Mouse (Mus musculus) cerebellum, postnatal 14 days (tissue): ENCODE measurements around the gene Gm10719.
"Not testable (repeated sequence)": the region's sequence is repeated elsewhere in the genome, so short reads cannot be mapped to it uniquely, and the experiment has no call there.

Experiments
- DNase-seq, 2 experiments: peaks; one replicate each; pipeline ENCODE4 v3.0.0; 2021; ENCODE audit warnings: mixed read lengths in 2 of 2

Gene Gm10719

DNA sequence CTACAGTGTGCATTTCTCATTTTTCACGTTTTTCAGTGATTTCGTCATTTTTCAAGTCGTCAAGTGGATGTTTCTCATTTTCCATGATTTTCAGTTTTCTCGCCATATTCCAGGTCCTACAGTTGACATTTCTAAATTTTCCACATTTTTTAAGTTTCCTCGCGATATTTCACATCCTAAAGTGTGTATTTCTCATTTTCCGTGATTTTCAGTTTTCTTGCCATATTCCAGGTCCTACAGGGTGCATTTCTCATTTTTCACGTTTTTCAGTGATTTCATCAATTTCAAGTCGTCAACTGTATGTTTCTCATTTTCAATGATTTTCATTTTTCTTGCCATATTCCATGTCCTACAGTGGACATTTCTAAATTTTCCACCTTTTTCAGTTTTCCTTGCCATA lies at the start of gene Gm10719:
Gm10719 (plus strand) TSS at position 301 of the 400 bp plus-strand sequence.
- DNase-seq = not testable (repeated sequence)

DNA sequence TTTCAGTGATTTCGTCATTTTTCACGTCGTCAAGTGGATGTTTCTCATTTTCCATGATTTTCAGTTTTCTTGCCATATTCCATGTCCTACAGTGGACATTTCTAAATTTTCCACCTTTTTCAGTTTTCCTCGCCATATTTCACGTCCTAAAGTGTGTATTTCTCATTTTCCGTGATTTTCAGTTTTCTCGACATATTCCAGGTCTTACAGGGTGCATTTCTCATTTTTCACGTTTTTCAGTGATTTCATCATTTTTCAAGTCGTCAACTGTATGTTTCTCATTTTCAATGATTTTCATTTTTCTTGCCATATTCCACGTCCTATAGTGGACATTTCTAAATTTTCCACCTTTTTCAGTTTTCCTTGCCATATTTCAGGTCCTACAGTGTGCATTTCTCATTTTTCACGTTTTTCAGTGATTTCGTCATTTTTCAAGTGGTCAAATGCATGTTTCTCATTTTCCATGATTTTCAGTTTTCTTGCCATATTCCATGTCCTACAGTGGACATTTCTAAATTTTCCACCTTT lies 16.7 kb upstream of the Gm10719 start, which contains the start of gene Gm10722:
Gm10722 (plus strand) TSS at position 478 of the 528 bp plus-strand sequence.
- not testable (repeated sequence) for DNase-seq

DNA sequence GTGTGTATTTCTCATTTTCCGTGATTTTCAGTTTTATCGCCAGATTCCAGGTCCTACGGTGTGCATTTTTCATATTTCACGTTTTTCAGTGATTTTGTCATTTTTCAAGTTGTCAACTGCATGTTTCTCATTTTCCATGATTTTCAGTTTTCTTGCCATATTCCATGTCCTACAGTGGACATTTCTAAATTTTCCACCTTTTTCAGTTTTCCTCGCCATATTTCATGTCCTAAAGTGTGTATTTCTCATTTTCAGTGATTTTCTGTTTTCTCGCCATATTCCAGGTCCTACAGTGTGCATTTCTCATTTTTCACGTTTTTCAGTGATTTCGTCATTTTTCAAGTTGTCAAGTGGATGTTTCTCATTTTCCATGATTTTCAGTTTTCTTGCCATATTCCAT lies 16.2 kb upstream of the Gm10719 start:
- not testable (repeated sequence) for DNase-seq

DNA sequence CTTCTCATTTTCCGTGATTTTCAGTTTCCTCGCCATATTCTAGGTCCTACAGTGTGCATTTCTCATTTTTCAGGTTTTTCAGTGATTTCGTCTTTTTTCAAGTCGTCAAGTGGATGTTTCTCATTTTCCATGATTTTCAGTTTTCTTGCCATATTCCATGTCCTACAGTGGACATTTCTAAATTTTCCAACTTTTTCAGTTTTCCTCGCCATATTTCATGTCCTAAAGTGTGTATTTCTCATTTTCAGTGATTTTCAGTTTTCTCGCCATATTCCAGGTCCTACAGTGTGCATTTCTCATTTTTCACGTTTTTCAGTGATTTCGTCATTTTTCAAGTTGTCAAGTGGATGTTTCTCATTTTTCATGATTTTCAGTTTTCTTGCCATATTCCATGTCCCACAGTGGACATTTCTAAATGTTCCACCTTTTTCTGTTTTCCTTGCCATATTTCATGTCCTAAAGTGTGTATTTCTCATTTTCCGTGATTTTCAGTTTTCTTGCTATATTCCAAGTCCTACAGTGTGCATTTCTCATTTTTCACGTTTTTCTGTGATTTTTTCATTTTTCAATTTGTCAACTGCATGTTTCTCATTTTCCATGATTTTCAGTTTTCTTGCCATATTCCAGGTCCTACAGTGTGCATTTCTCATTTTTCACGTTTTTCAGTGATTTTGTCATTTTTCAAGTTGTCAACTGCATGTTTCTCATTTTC lies 15.1 kb upstream of the Gm10719 start:
- DNase-seq = peak; percentile 85 to 99

DNA sequence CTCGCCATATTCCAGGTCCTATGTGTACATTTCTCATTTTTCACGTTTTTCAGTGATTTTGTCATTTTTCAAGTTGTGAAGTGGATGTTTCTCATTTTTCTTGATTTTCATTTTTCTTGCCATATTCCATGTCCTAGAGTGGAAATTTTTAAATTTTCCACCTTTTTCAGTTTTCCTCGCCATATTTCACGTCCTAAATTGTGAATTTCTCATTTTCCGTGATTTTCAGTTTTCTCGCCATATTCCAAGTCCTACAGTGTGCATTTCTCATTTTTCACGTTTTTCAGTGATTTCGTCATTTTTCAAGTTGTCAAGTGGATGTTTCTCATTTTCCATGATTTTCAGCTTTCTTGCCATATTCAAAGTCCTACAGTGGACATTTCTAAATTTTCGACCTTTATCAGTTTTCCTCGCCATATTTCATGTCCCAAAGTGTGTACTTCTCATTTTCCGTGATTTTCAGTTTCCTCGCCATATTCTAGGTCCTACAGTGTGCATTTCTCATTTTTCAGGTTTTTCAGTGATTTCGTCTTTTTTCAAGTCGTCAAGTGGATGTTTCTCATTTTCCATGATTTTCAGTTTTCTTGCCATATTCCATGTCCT lies 14.3 kb upstream of the Gm10719 start, which contains the start of gene Gm11168:
Gm11168 (plus strand) TSS at position 553 of the 603 bp plus-strand sequence.
- peak in 1 of 2 experiments; percentile 3 for DNase-seq

DNA sequence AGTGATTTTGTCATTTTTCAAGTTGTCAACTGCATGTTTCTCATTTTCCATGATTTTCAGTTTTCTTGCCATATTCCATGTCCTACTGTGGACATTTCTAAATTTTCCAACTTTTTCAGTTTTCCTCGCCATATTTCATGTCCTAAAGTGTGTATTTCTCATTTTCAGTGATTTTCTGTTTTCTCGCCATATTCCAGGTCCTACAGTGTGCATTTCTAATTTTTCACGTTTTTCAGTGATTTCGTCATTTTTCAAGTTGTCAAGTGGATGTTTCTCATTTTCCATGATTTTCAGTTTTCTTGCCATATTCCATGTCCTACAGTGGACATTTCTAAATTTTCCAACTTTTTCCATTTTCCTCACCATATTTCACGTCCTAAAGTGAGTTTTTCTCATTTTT lies 11.0 kb upstream of the Gm10719 start:
- not testable (repeated sequence) for DNase-seq

DNA sequence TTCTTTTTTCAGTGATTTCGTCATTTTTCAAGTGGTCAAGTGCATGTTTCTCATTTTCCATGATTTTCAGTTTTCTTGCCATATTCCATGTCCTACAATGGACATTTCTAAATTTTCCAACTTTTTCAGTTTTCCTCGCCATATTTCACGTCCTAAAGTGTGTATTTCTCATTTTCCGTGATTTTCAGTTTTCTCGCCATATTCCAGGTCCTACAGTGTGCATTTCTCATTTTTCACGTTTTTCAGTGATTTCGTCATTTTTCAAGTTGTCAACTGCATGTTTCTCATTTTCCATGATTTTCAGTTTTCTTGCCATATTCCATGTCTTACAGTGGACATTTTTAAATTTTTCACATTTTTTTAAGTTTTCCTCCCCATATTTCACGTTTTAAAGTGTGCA lies 10.6 kb upstream of the Gm10719 start:
- not testable (repeated sequence) for DNase-seq

DNA sequence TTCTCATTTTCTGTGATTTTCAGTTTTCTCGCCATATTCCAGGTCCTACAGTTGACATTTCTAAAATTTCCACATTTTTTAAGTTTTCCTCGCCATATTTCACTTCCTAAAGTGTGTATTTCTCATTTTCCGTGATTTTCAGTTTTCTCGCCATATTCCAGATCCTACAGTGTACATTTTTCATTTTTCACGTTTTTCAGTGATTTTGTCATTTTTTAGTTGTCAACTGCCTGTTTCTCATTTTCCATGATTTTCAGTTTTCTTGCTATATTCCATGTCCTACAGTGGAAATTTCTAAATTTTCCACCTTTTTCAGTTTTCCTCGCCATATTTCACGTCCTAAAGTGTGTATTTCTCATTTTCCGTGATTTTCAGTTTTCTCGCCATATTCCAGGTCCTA lies 9.9 kb upstream of the Gm10719 start:
- peak in 1 of 2 experiments; percentile 4 for DNase-seq

DNA sequence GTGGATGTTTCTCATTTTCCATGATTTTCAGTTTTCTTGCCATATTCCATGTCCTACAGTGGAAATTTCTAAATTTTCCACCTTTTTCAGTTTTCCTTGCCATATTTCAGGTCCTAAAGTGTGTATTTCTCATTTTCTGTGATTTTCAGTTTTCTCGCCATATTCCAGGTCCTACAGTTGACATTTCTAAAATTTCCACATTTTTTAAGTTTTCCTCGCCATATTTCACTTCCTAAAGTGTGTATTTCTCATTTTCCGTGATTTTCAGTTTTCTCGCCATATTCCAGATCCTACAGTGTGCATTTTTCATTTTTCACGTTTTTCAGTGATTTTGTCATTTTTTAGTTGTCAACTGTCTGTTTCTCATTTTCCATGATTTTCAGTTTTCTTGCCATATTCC lies 7.9 kb upstream of the Gm10719 start:
- DNase-seq = not testable (repeated sequence)

DNA sequence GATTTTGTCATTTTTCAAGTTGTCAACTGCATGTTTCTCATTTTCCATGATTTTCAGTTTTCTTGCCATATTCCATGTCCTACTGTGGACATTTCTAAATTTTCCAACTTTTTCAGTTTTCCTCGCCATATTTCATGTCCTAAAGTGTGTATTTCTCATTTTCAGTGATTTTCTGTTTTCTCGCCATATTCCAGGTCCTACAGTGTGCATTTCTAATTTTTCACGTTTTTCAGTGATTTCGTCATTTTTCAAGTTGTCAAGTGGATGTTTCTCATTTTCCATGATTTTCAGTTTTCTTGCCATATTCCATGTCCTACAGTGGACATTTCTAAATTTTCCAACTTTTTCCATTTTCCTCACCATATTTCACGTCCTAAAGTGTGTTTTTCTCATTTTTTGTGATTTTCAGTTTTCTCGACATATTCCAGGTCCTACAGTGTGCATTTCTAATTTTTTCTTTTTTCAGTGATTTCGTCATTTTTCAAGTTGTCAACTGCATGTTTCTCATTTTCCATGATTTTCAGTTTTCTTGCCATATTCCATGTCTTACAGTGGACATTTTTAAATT lies 5.1 kb upstream of the Gm10719 start:
- not testable (repeated sequence) for DNase-seq

DNA sequence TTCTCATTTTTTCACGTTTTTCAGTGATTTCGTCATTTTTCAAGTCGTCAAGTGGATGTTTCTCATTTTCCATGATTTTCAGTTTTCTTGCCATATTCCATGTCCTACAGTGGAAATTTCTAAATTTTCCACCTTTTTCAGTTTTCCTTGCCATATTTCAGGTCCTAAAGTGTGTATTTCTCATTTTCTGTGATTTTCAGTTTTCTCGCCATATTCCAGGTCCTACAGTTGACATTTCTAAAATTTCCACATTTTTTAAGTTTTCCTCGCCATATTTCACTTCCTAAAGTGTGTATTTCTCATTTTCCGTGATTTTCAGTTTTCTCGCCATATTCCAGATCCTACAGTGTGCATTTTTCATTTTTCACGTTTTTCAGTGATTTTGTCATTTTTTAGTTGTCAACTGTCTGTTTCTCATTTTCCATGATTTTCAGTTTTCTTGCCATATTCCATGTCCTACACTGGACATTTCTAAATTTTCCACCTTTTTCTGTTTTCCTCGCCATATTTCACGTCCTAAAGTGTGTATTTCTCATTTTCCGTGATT lies 4.4 kb upstream of the Gm10719 start, which contains the start of gene Gm10721:
Gm10721 (plus strand) TSS at position 408 of the 547 bp plus-strand sequence.
- DNase-seq = not testable (repeated sequence)

DNA sequence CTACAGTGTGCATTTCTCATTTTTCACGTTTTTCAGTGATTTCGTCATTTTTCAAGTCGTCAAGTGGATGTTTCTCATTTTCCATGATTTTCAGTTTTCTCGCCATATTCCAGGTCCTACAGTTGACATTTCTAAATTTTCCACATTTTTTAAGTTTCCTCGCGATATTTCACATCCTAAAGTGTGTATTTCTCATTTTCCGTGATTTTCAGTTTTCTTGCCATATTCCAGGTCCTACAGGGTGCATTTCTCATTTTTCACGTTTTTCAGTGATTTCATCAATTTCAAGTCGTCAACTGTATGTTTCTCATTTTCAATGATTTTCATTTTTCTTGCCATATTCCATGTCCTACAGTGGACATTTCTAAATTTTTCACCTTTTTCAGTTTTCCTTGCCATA lies 1.9 kb upstream of the Gm10719 start, which contains the start of gene Gm10720:
Gm10720 (plus strand) TSS at position 301 of the 400 bp plus-strand sequence.
- DNase-seq = not testable (repeated sequence)

DNA sequence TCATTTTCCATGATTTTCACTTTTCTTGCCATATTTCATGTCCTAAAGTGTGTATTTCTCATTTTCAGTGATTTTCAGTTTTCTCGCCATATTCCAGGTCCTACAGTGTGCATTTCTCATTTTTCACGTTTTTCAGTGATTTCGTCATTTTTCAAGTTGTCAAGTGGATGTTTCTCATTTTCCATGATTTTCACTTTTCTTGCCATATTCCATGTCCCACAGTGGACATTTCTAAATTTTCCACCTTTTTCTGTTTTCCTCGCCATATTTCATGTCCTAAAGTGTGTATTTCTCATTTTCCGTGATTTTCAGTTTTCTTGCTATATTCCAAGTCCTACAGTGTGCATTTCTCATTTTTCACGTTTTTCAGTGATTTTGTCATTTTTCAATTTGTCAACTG lies 1.3 kb upstream of the Gm10719 start:
- peak in 1 of 2 experiments; percentile 2 for DNase-seq

DNA sequence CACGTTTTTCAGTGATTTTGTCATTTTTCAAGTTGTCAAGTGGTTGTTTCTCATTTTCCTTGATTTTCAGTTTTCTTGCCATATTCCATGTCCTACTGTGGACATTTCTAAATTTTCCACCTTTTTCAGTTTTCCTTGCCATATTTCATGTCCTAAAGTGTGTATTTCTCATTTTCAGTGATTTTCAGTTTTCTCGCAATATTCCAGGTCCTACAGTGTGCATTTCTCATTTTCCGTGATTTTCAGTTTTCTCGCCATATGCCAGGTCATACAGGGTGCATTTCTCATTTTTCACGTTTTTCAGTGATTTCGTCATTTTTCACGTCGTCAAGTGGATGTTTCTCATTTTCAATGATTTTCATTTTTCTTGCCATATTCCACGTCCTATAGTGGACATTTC lies 1.7 kb downstream of the Gm10719 start:
- DNase-seq = peak; percentile 79 to 93

DNA sequence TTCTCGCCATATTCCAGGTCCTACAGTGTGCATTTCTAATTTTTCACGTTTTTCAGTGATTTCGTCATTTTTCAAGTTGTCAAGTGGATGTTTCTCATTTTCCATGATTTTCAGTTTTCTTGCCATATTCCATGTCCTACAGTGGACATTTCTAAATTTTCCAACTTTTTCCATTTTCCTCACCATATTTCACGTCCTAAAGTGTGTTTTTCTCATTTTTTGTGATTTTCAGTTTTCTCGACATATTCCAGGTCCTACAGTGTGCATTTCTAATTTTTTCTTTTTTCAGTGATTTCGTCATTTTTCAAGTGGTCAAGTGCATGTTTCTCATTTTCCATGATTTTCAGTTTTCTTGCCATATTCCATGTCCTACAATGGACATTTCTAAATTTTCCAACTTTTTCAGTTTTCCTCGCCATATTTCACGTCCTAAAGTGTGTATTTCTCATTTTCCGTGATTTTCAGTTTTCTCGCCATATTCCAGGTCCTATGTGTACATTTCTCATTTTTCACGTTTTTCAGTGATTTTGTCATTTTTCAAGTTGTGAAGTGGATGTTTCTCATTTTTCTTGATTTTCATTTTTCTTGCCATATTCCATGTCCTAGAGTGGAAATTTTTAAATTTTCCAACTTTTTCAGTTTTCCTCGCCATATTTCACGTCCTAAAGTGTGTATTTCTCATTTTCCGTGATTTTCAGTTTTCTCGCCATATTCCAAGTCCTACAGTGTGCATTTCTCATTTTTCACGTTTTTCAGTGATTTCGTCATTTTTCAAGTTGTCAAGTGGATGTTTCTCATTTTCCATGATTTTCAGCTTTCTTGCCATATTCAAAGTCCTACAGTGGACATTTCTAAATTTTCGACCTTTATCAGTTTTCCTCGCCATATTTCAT lies 2.9 kb downstream of the Gm10719 start:
- peak; percentile 46 to 79 for DNase-seq

DNA sequence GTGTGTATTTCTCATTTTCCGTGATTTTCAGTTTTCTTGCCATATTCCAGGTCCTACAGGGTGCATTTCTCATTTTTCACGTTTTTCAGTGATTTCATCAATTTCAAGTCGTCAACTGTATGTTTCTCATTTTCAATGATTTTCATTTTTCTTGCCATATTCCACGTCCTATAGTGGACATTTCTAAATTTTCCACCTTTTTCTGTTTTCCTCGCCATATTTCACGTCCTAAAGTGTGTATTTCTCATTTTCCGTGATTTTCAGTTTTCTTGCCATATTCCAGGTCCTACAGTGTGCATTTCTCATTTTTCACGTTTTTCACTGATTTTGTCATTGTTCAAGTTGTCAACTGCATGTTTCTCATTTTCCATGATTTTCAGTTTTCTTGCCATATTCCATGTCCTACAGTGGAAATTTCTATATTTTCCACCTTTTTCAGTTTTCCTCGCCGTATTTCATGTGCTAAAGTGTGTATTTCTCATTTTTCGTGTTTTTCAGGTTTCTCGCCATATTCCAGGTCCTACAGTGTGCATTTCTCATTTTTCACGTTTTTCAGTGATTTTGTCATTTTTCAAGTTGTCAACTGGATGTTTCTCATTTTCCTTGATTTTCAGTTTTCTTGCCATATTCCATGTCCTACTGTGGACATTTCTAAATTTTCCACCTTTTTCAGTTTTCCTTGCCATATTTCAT lies 5.3 kb downstream of the Gm10719 start:
- DNase-seq = not testable (repeated sequence)

DNA sequence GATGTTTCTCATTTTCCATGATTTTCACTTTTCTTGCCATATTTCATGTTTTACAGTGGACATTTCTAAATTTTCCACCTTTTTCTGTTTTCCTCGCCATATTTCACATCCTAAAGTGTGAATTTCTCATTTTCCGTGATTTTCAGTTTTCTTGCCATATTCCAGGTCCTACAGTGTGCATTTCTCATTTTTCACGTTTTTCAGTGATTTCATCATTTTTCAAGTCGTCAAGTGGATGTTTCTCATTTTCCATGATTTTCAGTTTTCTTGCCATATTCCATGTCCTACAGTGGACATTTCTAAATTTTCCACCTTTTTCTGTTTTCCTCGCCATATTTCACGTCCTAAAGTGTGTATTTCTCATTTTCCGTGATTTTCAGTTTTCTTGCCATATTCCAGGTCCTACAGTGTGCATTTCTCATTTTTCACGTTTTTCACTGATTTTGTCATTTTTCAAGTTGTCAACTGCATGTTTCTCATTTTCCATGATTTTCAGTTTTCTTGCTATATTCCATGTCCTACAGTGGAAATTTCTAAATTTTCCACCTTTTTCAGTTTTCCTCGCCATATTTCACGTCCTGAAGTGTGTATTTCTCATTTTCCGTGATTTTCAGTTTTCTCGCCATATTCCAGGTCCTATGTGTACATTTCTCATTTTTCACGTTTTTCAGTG lies 6.2 kb downstream of the Gm10719 start, which contains the start of gene Gm10718:
Gm10718 (plus strand) TSS at position 236 of the 673 bp plus-strand sequence.
- DNase-seq = peak in 1 of 2 experiments; percentile 3

DNA sequence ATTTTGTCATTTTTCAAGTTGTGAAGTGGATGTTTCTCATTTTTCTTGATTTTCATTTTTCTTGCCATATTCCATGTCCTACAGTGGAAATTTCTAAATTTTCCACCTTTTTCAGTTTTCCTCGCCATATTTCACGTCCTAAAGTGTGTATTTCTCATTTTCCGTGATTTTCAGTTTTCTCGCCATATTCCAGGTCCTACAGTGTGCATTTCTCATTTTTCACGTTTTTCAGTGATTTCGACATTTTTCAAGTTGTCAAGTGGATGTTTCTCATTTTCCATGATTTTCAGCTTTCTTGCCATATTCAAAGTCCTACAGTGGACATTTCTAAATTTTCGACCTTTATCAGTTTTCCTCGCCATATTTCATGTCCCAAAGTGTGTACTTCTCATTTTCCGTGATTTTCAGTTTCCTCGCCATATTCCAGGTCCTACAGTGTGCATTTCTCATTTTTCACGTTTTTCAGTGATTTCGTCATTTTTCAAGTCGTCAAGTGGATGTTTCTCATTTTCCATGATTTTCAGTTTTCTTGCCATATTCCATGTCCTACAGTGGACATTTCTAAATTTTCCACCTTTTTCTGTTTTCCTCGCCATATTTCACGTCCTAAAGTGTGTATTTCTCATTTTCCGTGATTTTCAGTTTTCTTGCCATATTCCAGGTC lies 6.9 kb downstream of the Gm10719 start:
- DNase-seq = not testable (repeated sequence)

DNA sequence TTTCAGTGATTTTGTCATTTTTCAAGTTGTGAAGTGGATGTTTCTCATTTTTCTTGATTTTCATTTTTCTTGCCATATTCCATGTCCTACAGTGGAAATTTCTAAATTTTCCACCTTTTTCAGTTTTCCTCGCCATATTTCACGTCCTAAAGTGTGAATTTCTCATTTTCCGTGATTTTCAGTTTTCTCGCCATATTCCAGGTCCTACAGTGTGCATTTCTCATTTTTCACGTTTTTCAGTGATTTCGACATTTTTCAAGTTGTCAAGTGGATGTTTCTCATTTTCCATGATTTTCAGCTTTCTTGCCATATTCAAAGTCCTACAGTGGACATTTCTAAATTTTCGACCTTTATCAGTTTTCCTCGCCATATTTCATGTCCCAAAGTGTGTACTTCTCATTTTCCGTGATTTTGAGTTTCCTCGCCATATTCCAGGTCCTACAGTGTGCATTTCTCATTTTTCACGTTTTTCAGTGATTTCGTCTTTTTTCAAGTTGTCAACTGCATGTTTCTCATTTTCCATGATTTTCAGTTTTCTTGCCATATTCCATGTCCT lies 7.8 kb downstream of the Gm10719 start, which contains the start of gene Gm10717:
Gm10717 (plus strand) TSS at position 506 of the 556 bp plus-strand sequence.
- DNase-seq = not testable (repeated sequence)
